Mouse (Mus musculus) hindbrain, embryonic 11.5 days (tissue): Measurements from ENCODE around the gene C2cd2. TPM values are rescaled to one million over a fixed set of nuclear protein-coding genes. Genes with fewer than 3 reads are reported as not detected.

ENCODE experiments used
- ATAC-seq: fragments of 200-750 bp; cut with Nextera tagmentation; 2 replicates; pipeline ENCODE4 v1.8.0; 2017; ENCODE audit warnings: mild to moderate bottlenecking, moderate TSS enrichment, moderate library complexity; ENCODE audit not compliant: low FRiP score
- DNase-seq: peaks from one replicate; pipeline ENCODE4 v3.0.0-alpha.2; 2015; ENCODE audit warnings: low spot score
- H3K27ac ChIP-seq: fragments of 300-500 bp; sonication (generic); 2 replicates; pipeline ENCODE4 v1.5.1; 2014; ENCODE audit warnings: mild to moderate bottlenecking, low read depth, low read length
- H3K27me3 ChIP-seq: fragments of 300-500 bp; sonication (generic); 2 replicates; pipeline ENCODE4 v1.6.1; 2014; ENCODE audit warnings: mild to moderate bottlenecking, low read length, moderate library complexity, mixed read lengths; ENCODE audit not compliant: control insufficient read depth, insufficient read depth
- H3K36me3 ChIP-seq: fragments of 300-500 bp; sonication (generic); 2 replicates; pipeline ENCODE4 v1.6.1; 2014; ENCODE audit warnings: mild to moderate bottlenecking, low read length, moderate library complexity, mixed read lengths; ENCODE audit not compliant: control insufficient read depth, insufficient read depth
- H3K4me1 ChIP-seq: fragments of 300-500 bp; sonication (generic); replicated peaks from 2 replicates; pipeline ENCODE4 v1.6.1; 2014; ENCODE audit warnings: low read length, mixed read lengths; ENCODE audit not compliant: control insufficient read depth, insufficient read depth
- H3K4me2 ChIP-seq: fragments of 300-500 bp; sonication (generic); replicated peaks from 2 replicates; pipeline ENCODE4 v1.6.1; 2014; ENCODE audit warnings: mild to moderate bottlenecking, low read depth, low read length
- H3K4me3 ChIP-seq: fragments of 300-500 bp; sonication (generic); 2 replicates; pipeline ENCODE4 v1.5.1; 2014; ENCODE audit warnings: low read depth, low read length
- H3K9ac ChIP-seq: fragments of 300-500 bp; sonication (generic); 2 replicates; pipeline ENCODE4 v1.6.1; 2014; ENCODE audit warnings: low read depth, low read length
- H3K9me3 ChIP-seq: fragments of 300-500 bp; sonication (generic); 2 replicates; pipeline ENCODE4 v1.6.1; 2016; ENCODE audit warnings: low read length; ENCODE audit not compliant: control insufficient read depth
- WGBS: fragments of 180-500 bp; shearing (Covaris S2); extraction: QIAGEN DNeasy Blood & Tissue Kit; methylation state at CpG from one replicate; pipeline ENCODE4 v1.1.7; 2014; 5-methylcytosine and 5-hydroxymethylcytosine counted together
- polyA plus RNA-seq: library from polyadenylated mRNA; unstranded; fragments of >200 nt; fragmentation: Nextera tagmentation; extraction: Ambion mirVana; gene quantifications from 2 replicates; pipeline ENCODE4 v1.2.1, GENCODE M21; 2014

C2cd2 gene
- polyA plus RNA-seq, 1 experiment from 2014 or later, result 14.3 TPM

GRCm38 (mm10) chr16:97819532-97819931, 142.9 kb downstream of the C2cd2 start:
- 85% methylated on average over 4 of the region's 4 CpGs for WGBS
- Histone ChIP-seq H3K4me2 (no peak overlapping the region), H3K9ac (no peak overlapping the region), H3K27me3 (no peaks in the 10 kb centered on the region), H3K4me1 (no peaks in the 10 kb centered on the region), H3K36me3 (peaks cover 3% of the 10 kb centered on the region; the same call in 1 of the 2 replicates), H3K27ac (no peak overlapping the region), H3K4me3 (no peak overlapping the region), H3K9me3 (no peaks in the 10 kb centered on the region)
- no peak for ATAC-seq
- DNase-seq, result no peak

DNA sequence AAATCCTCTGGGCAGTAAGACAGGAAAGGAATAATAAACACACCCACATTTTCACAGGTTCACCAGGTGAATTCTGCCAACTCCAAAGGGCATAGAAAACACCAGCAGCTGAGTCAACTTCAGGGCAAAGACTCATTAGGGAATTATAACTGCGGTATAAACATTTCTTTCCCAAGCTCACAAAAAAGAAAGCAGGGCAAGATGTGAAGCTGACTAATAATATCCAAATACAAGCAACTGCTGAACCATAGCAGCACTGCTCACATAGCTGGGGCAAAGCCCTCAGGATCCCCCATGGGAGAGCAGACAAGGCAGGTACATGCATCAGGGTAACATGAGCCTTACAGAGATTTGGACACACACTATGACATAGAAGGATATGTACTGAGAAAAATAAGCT, 145.0 kb downstream of the C2cd2 start:
- Histone ChIP-seq H3K27ac (no peak overlapping the region), H3K36me3 (peaks cover 6% of the 10 kb centered on the region; the same call in 1 of the 2 replicates), H3K27me3 (no peaks in the 10 kb centered on the region), H3K9me3 (no peaks in the 10 kb centered on the region), H3K9ac (no peak overlapping the region), H3K4me2 (no peak overlapping the region), H3K4me3 (no peak overlapping the region), H3K4me1 (no peaks in the 10 kb centered on the region)
- no peak for ATAC-seq
- 94% methylated on average over 1 of the region's 1 CpGs for WGBS
- no peak for DNase-seq

- Histone ChIP-seq H3K27me3 (no peaks in the 10 kb centered on the region), H3K9ac (no peak overlapping the region), H3K27ac (no peak overlapping the region), H3K9me3 (no peaks in the 10 kb centered on the region), H3K36me3 (peaks cover 3% of the 10 kb centered on the region; the same call in 1 of the 2 replicates), H3K4me2 (no peak overlapping the region), H3K4me3 (no peak overlapping the region), H3K4me1 (no peaks in the 10 kb centered on the region)
- no peak for DNase-seq
- ATAC-seq, result no peak
- 77% methylated on average over 5 of the region's 5 CpGs for WGBS
Measured at GRCm38 (mm10) chr16:97815269-97815668, 147.1 kb downstream of the C2cd2 start.

DNA sequence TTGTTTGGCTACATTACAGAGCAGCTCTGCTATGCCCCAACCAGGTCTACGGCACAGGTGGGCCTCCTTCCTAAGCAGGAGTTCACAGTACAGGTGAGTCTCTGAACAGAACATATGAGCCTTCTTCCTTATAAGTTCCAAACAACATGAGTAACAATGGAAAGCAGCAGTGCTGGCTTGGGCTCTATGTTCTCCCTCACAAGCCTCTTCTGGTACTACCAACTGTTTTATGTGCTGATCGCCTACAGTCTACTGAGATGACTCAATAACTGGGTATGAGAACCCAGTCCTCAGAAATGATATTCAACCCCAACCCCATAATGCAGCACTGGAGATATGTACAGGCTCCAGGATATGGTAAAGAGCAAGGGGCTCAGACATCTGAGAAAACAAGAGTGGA, 148.3 kb downstream of the C2cd2 start:
- Histone ChIP-seq H3K9me3 (no peaks in the 10 kb centered on the region), H3K4me1 (no peaks in the 10 kb centered on the region), H3K27ac (no peak overlapping the region), H3K36me3 (peaks cover 3% of the 10 kb centered on the region; the same call in 1 of the 2 replicates), H3K4me2 (no peak overlapping the region), H3K27me3 (no peaks in the 10 kb centered on the region), H3K4me3 (no peak overlapping the region), H3K9ac (no peak overlapping the region)
- no peak for DNase-seq
- WGBS, result 100% methylated on average over 2 of the region's 2 CpGs
- ATAC-seq, result no peak

- Histone ChIP-seq H3K27me3 (no peaks in the 10 kb centered on the region), H3K27ac (no peak overlapping the region), H3K4me1 (no peaks in the 10 kb centered on the region), H3K9ac (no peak overlapping the region), H3K4me3 (no peak overlapping the region), H3K36me3 (peaks cover under 1% of the 10 kb centered on the region; the same call in 1 of the 2 replicates), H3K4me2 (no peak overlapping the region), H3K9me3 (no peaks in the 10 kb centered on the region)
- DNase-seq (no peak), ATAC-seq (no peak)
- 95% methylated on average over 3 of the region's 3 CpGs for WGBS
Measured at GRCm38 (mm10) chr16:97808881-97809280, 153.5 kb downstream of the C2cd2 start.

DNA sequence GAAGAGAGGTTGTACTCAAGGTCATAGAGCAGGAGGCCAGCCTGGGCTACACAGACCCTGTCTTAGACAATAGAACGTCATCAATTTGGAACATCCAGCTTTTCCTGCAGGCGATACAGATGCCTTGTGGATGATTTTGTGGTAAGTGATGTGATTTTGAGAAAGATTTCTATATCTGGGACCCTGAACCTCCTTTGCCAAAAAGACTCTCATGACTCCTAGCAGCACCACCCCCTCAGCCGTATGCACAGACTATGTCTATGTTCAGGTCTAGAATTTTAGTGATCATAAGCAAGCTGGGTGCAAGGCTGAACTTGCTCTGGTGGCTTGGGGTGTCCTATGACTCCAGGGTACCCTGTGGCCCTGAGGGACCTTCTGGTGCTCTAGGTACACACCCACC, 156.8 kb downstream of the C2cd2 start:
- DNase-seq, result no peak
- Histone ChIP-seq H3K4me3 (no peak overlapping the region), H3K4me1 (no peaks in the 10 kb centered on the region), H3K27ac (no peak overlapping the region), H3K9me3 (no peaks in the 10 kb centered on the region), H3K27me3 (no peaks in the 10 kb centered on the region), H3K36me3 (no peaks in the 10 kb centered on the region), H3K9ac (no peak overlapping the region), H3K4me2 (no peak overlapping the region)
- 91% methylated on average over 3 of the region's 3 CpGs for WGBS
- no peak for ATAC-seq

Other genes with a start within 250 kb of the C2cd2 start
- 0.93 and 1.3 TPM in 2 replicates for gene Ripk4, start 198.8 kb downstream of the C2cd2 start, polyA plus RNA-seq
- 11.7 TPM in 2 replicates for gene Prdm15, start 110.7 kb downstream of the C2cd2 start, polyA plus RNA-seq
- 14.0 and 15.6 TPM in 2 replicates for gene Zbtb21, start within 50 bp of the C2cd2 start, polyA plus RNA-seq
- gene B230307C23Rik, start 34.7 kb upstream of the C2cd2 start, polyA plus RNA-seq, result 19.6 and 23.4 TPM in 2 replicates
- gene A630089N07Rik, start 119.9 kb upstream of the C2cd2 start, polyA plus RNA-seq, result 24.6 and 26.7 TPM in 2 replicates